Mouse (Mus musculus) ES-Bruce4 (cell line): Measurements from ENCODE around the gene Ssna1. TPM values are rescaled to one million over a fixed set of nuclear protein-coding genes. Genes with fewer than 3 reads are reported as not detected.

ENCODE experiments used
- H3K27ac ChIP-seq: 2 replicates; pipeline ENCODE4 v1.5.1; 2012; ENCODE audit warnings: low read length, inconsistent platforms; ENCODE audit not compliant: insufficient read depth
- H3K27me3 ChIP-seq: 2 replicates; pipeline ENCODE4 v1.6.1; 2012; ENCODE audit warnings: mild to moderate bottlenecking, low read length, inconsistent platforms; ENCODE audit not compliant: control insufficient read depth, poor library complexity, insufficient read depth, severe bottlenecking
- H3K36me3 ChIP-seq: 2 replicates; pipeline ENCODE4 v1.6.1; 2012; ENCODE audit warnings: inconsistent platforms, mild to moderate bottlenecking, low read length, moderate library complexity; ENCODE audit not compliant: control insufficient read depth, poor library complexity, insufficient read depth, severe bottlenecking
- H3K4me1 ChIP-seq: one replicate; pipeline ENCODE4 v1.8.1; 2011; ENCODE audit warnings: low read length; ENCODE audit not compliant: control insufficient read depth, insufficient read depth
- H3K4me3 ChIP-seq: 2 replicates; pipeline ENCODE4 v1.5.1; 2011; ENCODE audit warnings: low read depth, mild to moderate bottlenecking, low read length
- H3K9ac ChIP-seq: 2 replicates; pipeline ENCODE4 v1.6.1; 2012; ENCODE audit warnings: low read depth, mild to moderate bottlenecking, inconsistent platforms; ENCODE audit not compliant: poor library complexity, severe bottlenecking
- H3K9me3 ChIP-seq: replicated peaks from 2 replicates; pipeline ENCODE4 v1.6.1; 2012; ENCODE audit warnings: mild to moderate bottlenecking, low read length, inconsistent platforms; ENCODE audit not compliant: control insufficient read depth, poor library complexity, insufficient read depth, severe bottlenecking
- CTCF ChIP-seq: IDR thresholded peaks from one replicate; pipeline ENCODE4 v1.8.1; 2011; ENCODE audit warnings: low read depth, low read length
- EP300 ChIP-seq: IDR thresholded peaks from 2 replicates; pipeline ENCODE4 v1.6.1; 2011; ENCODE audit warnings: low read depth, low read length; ENCODE audit not compliant: insufficient read depth
- POLR2A ChIP-seq: IDR thresholded peaks from one replicate; pipeline ENCODE4 v1.8.1; 2011; ENCODE audit warnings: low read length; ENCODE audit not compliant: insufficient read depth
- polyA plus RNA-seq: library from polyadenylated mRNA; stranded (reverse); fragments of >200 nt; gene quantifications from 2 replicates; pipeline ENCODE4 v1.2.4, GENCODE M21; 2011; ENCODE audit warnings: low read depth; ENCODE audit not compliant: missing spikeins, insufficient read depth, insufficient read length

Gene Ssna1
- polyA plus RNA-seq, 1 experiment: 49.1 TPM

GRCm38 (mm10) chr2:25264851-25265250 is 7.4 kb downstream of the Ssna1 start:
- Histone ChIP-seq H3K27me3 (no peaks in the 10 kb centered on the region), H3K4me1 (peaks cover 5% of the 10 kb centered on the region), H3K4me3 (no peak overlapping the region), H3K36me3 (0 out of 2 replicates have a peak, but pooled peaks cover 4% of the 10 kb centered on the region), H3K27ac (no peak overlapping the region), H3K9ac (no peak overlapping the region), H3K9me3 (no peaks in the 10 kb centered on the region)
- TF ChIP-seq POLR2A (no peak), EP300 (0 out of 2 replicates have a peak, but pooled peaks have one; percentile 18), CTCF (no peak)

- H3K4me3 ChIP-seq: peak overlapping the region; percentile 10; the same call in 1 of the 2 replicates
- H3K4me1 ChIP-seq: peaks cover 5% of the 10 kb centered on the region
- no peaks in the 10 kb centered on the region for H3K27me3 ChIP-seq
- no peak overlapping the region for H3K9ac ChIP-seq
- H3K9me3 ChIP-seq: no peaks in the 10 kb centered on the region
- TF ChIP-seq POLR2A (no peak), EP300 (no peak), CTCF (no peak)
- no peak overlapping the region for H3K27ac ChIP-seq
- H3K36me3 ChIP-seq: 0 out of 2 replicates have a peak, but pooled peaks cover 4% of the 10 kb centered on the region
These were observed 8.0 kb downstream of the Ssna1 start for GRCm38 (mm10) chr2:25264286-25264660.

- Histone ChIP-seq H3K4me3 (peak overlapping the region; percentile 78), H3K9ac (peak overlapping the region; percentile 77), H3K36me3 (no peaks in the 10 kb centered on the region), H3K27me3 (no peaks in the 10 kb centered on the region), H3K4me1 (peaks cover 5% of the 10 kb centered on the region), H3K9me3 (no peaks in the 10 kb centered on the region), H3K27ac (no peak overlapping the region)
- TF ChIP-seq EP300: no peak
- TF ChIP-seq POLR2A: no peak
- no peak for TF ChIP-seq CTCF
These were observed 8.5 kb downstream of the Ssna1 start for GRCm38 (mm10) chr2:25263623-25264285.

GRCm38 (mm10) chr2:25262795-25263622 is 9.2 kb downstream of the Ssna1 start:
- Histone ChIP-seq H3K4me1 (peaks cover 5% of the 10 kb centered on the region), H3K9me3 (no peaks in the 10 kb centered on the region), H3K9ac (peak overlapping the region; percentile 77), H3K36me3 (no peaks in the 10 kb centered on the region), H3K27me3 (no peaks in the 10 kb centered on the region), H3K4me3 (peak overlapping the region; percentile 78), H3K27ac (no peak overlapping the region)
- TF ChIP-seq POLR2A (no peak), EP300 (no peak), CTCF (no peak)

- Histone ChIP-seq H3K27ac (peak within 1 kb of the TSS; percentile 78), H3K27me3 (no peaks in the 10 kb centered on the region), H3K36me3 (no peaks in the 10 kb centered on the region), H3K4me3 (peak within 1 kb of the TSS; percentile 84), H3K9me3 (no peaks in the 10 kb centered on the region), H3K4me1 (peaks cover 5% of the 10 kb centered on the region), H3K9ac (peak within 1 kb of the TSS; percentile 77)
- TF ChIP-seq EP300 (no peak), POLR2A (no peak), CTCF (no peak)
These were observed 9.9 kb downstream of the Ssna1 start, which contains the start of gene Tprn for GRCm38 (mm10) chr2:25262291-25262767. TSS of gene Tprn (plus strand) at chr2:25262618.
